Mouse (Mus musculus) heart, adult 2 months (tissue): ENCODE measurements around the gene Qsox2.

Experiments used
- CTCF ChIP-seq: fragments of 200-600 bp; IDR thresholded peaks from 2 replicates; pipeline ENCODE4 v1.8.1; 2022; ENCODE audit warnings: antibody characterized with exemption, mild to moderate bottlenecking, moderate library complexity
- EP300 ChIP-seq: fragments of 200-500 bp; IDR thresholded peaks from 2 replicates; pipeline ENCODE4 v1.6.1; 2011; ENCODE audit warnings: low read depth, low read length, control low read depth; ENCODE audit not compliant: insufficient read depth
- POLR2A ChIP-seq: fragments of 200-500 bp; IDR thresholded peaks from 2 replicates; pipeline ENCODE4 v1.6.1; 2011; ENCODE audit warnings: mild to moderate bottlenecking, low read depth, low read length, control low read depth; ENCODE audit not compliant: insufficient read depth

GRCm38 (mm10) chr2:26170376-26170775 is 66.9 kb downstream of the Qsox2 start:
- TF ChIP-seq EP300, result no peak
- TF ChIP-seq POLR2A, result no peak
- TF ChIP-seq CTCF, result no peak
